Mouse (Mus musculus) heart, postnatal 0 days (tissue): Measurements from ENCODE around the gene Crb3.

ENCODE experiments used
- CTCF ChIP-seq: IDR thresholded peaks from 2 replicates; pipeline ENCODE4 v1.5.1; 2016; ENCODE audit warnings: antibody characterized with exemption, control low read depth, low read depth
- EP300 ChIP-seq: IDR thresholded peaks from 2 replicates; pipeline ENCODE4 v1.6.1; 2016; ENCODE audit warnings: antibody characterized with exemption, low read depth

DNA sequence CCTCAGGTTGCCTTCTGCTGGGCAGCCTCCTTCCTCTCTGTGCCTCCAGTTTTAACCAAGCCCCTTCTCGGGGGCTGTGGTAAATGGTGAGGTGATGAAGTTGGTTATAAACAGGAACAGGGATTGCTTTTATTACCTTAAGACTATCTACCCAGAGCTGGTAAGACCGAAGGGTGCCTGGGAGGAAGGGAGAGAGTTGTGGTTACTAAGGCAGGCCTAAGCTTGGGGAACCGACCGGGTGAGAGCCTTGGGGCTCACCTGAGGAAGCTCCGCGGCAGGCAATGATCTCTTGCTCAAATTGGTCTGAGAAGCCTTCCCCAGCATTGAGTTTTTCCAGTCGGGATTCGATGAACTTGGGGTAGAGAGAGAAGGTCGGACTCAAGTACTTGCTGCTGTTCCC is 11.4 kb downstream of the Crb3 start:
- no peak for TF ChIP-seq EP300
- no peak for TF ChIP-seq CTCF
